Mouse (Mus musculus) kidney, adult 18-20 months (tissue): Measurements from ENCODE around the gene Trim17.

ENCODE experiments used
- DNase-seq: peaks from one replicate; pipeline ENCODE4 v3.0.0; 2021

Trim17 gene

GRCm38 (mm10) chr11:58970831-58971530 lies 16.5 kb downstream of the Trim17 start:
- DNase-seq: no peak

- no peak for DNase-seq
These were observed 17.3 kb downstream of the Trim17 start for GRCm38 (mm10) chr11:58971796-58972195.

DNA sequence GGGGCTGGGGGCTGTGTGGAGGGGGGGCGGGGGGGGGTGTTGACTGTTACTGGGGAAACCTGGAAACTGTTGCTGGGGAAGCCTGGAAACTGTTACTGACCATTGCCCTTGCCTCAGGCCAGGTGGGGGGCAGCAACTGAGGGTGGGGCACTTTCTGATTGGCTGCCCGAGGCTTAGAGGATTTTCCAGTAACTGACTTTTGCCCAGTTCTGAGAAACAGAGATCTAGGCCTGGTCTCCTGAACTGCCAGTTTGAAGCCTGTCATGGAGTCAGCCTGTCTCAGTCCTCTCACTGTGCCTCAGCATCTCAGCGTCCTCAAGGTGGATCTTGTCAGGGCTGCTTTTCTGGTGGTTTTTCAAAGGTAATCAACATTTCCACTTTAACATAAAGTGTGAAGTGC lies 19.9 kb downstream of the Trim17 start:
- DNase-seq: no peak

DNA sequence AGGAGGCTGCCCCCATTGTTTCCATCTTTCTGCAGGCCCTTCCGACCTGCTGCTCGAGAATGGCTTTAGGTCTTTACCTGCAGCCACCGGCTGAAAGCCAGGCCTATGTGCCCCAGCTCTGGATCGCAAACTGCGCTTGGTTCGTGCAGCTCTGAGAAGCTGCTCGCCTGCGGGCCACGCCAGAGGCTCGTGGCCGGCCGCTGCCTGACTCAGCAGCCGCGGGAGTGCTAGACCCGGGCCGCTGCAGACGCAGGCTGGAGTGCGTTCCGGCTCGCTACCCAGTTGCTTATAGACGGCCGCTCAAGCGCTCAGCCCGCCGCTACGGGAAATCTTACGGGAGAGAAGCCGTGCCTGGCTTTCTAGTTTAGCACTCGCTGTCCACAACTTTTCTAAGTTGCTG lies 22.7 kb downstream of the Trim17 start:
- peak; percentile 58 for DNase-seq

DNA sequence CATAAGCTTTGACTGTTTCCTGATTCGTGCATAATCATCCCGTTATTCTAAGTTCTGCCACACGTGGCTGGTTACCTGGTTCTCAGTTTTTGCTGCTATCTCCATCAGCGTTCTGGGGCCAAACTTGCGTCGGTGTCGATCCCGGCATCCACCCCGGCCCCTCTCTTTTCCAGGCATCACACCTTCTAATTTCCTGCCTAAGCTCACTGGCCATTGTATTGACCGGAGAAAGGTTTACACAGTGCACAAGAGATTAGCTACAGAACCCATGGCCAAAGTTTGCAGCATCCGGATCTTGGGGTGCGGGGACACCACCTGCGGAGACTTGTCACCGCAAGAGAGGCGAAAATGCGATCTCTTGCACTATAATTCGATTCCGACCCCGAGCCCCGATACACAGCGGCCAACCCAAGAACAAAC lies 23.1 kb downstream of the Trim17 start:
- no peak for DNase-seq

DNA sequence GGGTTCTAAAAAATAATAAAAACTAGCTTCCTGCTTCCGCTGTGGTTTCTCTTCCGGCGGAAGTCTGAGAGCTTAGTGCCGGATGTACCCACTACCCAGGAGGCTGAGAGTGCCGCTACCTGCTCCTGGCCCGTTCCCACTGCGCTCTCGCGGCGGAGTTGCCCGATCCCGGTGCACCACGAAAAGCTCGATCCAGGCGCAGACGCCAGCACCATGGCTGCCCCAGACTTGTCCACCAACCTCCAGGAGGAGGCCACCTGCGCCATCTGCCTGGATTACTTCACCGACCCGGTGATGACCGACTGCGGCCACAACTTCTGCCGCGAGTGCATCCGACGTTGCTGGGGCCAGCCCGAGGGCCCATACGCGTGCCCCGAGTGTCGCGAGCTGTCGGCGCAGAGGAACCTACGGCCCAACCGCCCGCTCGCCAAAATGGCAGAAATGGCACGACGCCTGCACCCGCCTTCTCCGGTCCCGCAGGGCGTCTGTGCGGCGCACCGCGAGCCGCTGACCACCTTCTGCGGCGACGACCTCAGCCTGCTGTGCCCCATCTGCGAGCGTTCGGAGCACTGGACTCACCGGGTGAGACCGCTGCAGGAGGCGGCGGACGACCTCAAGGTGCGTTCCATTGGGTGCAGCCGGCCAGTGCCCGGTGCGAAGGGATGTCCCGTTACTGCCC lies 23.7 kb downstream of the Trim17 start, which contains the start of gene Trim11:
Gene Trim11 (plus strand): TSS at position 67 of the 679 bp plus-strand sequence.
- peak; percentile 72 for DNase-seq

DNA sequence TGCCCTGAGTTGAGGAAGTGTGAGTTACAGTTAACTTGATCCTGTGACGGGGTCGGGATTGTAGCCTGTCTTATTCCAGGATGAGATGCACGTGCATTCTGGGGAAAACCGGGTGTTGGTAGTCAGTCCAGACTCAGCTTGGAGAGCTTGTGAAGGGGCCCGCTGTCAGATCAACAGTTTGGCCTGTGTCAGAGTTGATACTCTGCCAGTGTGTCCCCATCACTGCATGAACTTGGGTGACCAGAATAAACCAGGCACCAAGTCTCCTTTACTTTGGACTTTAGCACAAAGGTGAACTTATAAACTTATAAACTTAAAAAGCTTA lies 24.2 kb downstream of the Trim17 start:
- no peak for DNase-seq

- DNase-seq: no peak
These were observed 24.7 kb downstream of the Trim17 start for GRCm38 (mm10) chr11:58979183-58979582.

DNA sequence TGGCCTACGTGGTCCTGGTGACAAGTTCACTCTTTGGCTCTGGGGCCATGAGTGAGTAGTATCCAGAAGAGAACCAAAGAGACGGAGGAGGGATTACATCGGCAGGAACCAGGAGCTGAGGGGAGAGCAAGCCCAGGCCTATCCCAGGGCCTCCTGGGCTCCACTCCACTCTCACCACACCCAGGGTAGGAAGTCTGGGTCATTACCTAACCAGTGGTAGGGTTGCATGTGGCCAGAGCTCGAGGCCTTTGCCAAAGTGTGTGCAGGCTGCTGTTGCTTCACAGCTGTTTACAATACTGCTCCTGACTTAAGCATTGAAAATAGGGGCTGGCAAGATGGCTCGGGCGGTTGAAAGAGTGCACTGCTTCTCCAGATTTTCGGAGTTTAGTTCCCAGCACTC lies 25.2 kb downstream of the Trim17 start:
- DNase-seq: no peak

- peak; percentile 55 for DNase-seq
These were observed 26.0 kb downstream of the Trim17 start for GRCm38 (mm10) chr11:58980381-58980990.

GRCm38 (mm10) chr11:58981541-58982447 lies 27.3 kb downstream of the Trim17 start:
- DNase-seq: peak; percentile 41

GRCm38 (mm10) chr11:58982471-58983097 lies 28.1 kb downstream of the Trim17 start:
- DNase-seq: no peak

- no peak for DNase-seq
These were observed 29.3 kb downstream of the Trim17 start for GRCm38 (mm10) chr11:58983691-58984341.

DNA sequence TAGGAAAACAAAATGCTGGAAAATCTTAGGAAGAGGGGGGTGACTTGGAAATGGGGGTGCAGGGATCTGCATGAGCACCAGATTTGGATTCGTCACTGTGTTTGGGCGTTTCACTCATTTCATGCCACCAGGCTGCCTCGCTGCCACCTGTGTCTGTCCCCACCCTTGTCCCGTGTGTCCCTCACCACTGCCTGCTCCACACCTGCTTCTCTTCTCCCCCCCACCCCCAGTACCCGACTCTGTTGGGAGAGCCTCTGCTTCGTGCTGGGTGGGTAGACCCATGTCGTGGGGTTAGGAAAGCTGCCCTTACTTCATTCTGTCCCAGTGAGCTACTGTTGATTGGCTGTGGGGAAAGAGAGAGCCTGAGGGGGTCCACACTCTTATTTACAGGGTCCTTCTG lies 30.2 kb downstream of the Trim17 start:
- no peak for DNase-seq

DNA sequence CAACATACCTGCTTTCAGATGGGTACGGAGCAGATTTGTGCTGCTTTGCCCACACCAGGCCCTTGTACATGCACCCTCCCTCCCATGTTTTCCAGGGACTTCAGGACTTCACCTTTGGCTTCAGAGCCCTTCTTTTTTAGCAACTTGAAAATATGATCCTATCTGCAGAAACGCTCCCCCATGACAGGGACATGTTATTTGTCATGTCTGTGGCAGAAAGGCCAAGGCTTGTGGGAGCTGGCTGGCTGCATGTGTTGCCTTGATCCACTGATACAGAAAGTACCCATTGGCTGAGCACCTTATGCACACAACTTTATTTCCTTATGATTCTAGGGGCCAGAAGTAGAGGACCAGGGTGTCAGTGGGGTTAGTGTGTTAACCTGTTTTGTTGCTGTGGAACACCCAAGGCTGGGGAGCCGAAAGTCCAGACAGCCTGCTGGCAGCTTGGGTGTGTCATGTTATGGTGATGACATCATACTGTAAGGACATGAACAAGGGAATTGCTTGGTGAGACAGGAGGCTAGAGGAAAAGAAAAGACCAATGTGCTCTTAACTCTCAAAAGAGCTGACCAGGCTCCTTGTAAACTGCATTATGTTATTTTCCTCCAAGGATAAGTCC lies 30.9 kb downstream of the Trim17 start:
- DNase-seq: no peak

GRCm38 (mm10) chr11:58989166-58989565 lies 34.7 kb downstream of the Trim17 start:
- no peak for DNase-seq

DNA sequence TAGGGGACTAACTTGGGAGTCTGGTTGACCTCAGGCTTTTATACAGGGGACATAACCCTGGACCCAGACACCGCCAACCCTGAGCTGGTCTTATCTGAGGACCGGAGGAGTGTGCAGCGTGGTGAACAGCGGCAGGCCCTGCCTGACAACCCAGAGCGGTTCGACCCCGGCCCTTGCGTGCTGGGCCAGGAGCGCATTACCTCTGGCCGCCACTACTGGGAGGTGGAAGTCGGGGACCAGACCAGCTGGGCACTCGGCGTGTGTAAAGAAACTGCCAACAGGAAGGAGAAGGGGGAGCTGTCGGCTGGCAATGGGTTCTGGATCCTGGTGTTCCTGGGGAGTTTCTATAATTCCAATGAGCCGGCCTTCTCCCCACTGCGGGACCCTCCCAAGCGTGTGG lies 35.7 kb downstream of the Trim17 start:
- DNase-seq: no peak

GRCm38 (mm10) chr11:58990794-58991193 lies 36.3 kb downstream of the Trim17 start:
- DNase-seq: no peak

DNA sequence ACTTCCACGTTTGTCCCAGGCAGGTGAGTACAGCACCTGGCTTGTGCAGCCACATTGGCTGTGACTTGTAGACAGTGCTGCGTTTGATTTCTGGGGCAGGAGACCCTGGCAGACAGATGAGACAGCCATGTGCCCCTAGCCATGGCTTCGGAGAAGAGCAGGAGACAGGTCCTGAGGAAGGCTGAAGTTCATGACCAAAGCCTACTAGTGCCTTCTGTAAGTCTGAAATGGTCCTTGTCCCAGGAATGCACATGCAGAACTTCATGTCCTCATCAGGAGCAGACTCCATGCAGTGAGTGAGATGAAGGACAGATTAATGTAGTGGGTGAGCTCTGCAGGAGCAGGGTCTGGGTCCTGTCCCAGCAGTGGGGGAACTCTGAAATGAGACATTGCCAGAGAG lies 37.4 kb downstream of the Trim17 start:
- no peak for DNase-seq

- no peak for DNase-seq
These were observed 38.7 kb downstream of the Trim17 start for GRCm38 (mm10) chr11:58993091-58993670.

DNA sequence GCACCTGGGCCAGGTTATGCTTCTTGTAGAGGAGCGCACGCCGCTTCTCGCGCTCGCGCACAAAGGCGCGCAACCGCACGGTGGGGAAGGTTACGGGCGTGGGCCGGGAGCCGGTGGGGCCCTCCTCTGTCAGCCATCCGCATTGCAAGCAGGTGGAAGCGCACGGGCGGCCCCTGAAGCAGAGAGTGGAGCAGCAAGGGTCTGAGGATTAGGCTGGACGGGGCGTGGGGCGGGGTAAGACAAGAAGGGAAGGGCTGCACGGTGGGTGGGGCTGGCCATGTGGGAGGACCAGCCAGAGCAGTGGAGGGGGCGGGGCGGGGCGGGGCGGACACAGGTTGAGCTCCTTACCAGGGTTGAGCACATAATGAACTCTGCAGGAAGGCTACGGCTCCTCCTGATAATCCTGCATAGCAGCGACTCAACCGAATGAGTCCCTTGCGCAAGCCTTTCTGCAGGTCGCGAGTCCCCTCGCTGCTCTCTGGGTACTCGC lies 39.9 kb downstream of the Trim17 start:
- peak; percentile 60 for DNase-seq
